Mouse (Mus musculus): ENCODE data around the gene Hoxb7.

The Hoxb7 gene

GRCm38 (mm10) chr11:96317608-96318367 is 31.4 kb downstream of the Hoxb7 start, which contains the start of gene Hoxb4:
TSS of gene Hoxb4 (plus strand) at chr11:96318267.
- DNase-seq: no peak

- DNase-seq: no peak
Measured at GRCm38 (mm10) chr11:96318368-96319070, 32.1 kb downstream of the Hoxb7 start.

GRCm38 (mm10) chr11:96319071-96319902 is 32.9 kb downstream of the Hoxb7 start:
- no peak for DNase-seq

GRCm38 (mm10) chr11:96319910-96320309 is 33.5 kb downstream of the Hoxb7 start:
- DNase-seq: no peak

- no peak for DNase-seq
Measured at GRCm38 (mm10) chr11:96320688-96321087, 34.3 kb downstream of the Hoxb7 start.

- no peak for DNase-seq
Measured at GRCm38 (mm10) chr11:96321846-96322245, 35.4 kb downstream of the Hoxb7 start.

- no peak for DNase-seq
Measured at GRCm38 (mm10) chr11:96322738-96323137, 36.3 kb downstream of the Hoxb7 start.

GRCm38 (mm10) chr11:96323154-96323553 is 36.7 kb downstream of the Hoxb7 start, which contains the start of gene Hoxb3:
TSS of gene Hoxb3 (plus strand) at chr11:96323326.
- DNase-seq: no peak

GRCm38 (mm10) chr11:96324125-96324524 is 37.7 kb downstream of the Hoxb7 start:
- DNase-seq: no peak

GRCm38 (mm10) chr11:96324965-96325364 is 38.5 kb downstream of the Hoxb7 start:
- no peak for DNase-seq

GRCm38 (mm10) chr11:96325747-96326212 is 39.4 kb downstream of the Hoxb7 start:
- no peak for DNase-seq

GRCm38 (mm10) chr11:96326705-96327104 is 40.3 kb downstream of the Hoxb7 start:
- no peak for DNase-seq

GRCm38 (mm10) chr11:96327122-96327521 is 40.7 kb downstream of the Hoxb7 start:
- DNase-seq: no peak

- no peak for DNase-seq
Measured at GRCm38 (mm10) chr11:96327750-96328149, 41.3 kb downstream of the Hoxb7 start.

- DNase-seq: no peak
Measured at GRCm38 (mm10) chr11:96328605-96329004, 42.2 kb downstream of the Hoxb7 start.

- no peak for DNase-seq
Measured at GRCm38 (mm10) chr11:96332105-96332504, 45.7 kb downstream of the Hoxb7 start.

- DNase-seq: no peak
Measured at GRCm38 (mm10) chr11:96332618-96333032, 46.2 kb downstream of the Hoxb7 start.

- DNase-seq: no peak
Measured at GRCm38 (mm10) chr11:96333241-96334001, 47.0 kb downstream of the Hoxb7 start.

GRCm38 (mm10) chr11:96334002-96334364 is 47.6 kb downstream of the Hoxb7 start:
- no peak for DNase-seq

- DNase-seq: no peak
Measured at GRCm38 (mm10) chr11:96334998-96335397, 48.6 kb downstream of the Hoxb7 start.

- DNase-seq: no peak
Measured at GRCm38 (mm10) chr11:96336597-96336996, 50.2 kb downstream of the Hoxb7 start.

GRCm38 (mm10) chr11:96337026-96337425 is 50.6 kb downstream of the Hoxb7 start:
- DNase-seq: no peak

Measured in right cerebral cortex, postnatal 14 days (tissue).